Mouse (Mus musculus): Measurements from ENCODE around the gene Trpt1. TPM values are rescaled to one million over a fixed set of nuclear protein-coding genes. Genes with fewer than 3 reads are reported as not detected.

Gene Trpt1
- polyA plus RNA-seq, 1 experiment from 2014 or later = 9.7 TPM

- H3K4me1 ChIP-seq (ENCODE audit: control insufficient read depth, insufficient read depth, low read length) = peaks cover 37% of the 10 kb centered on the region
- no peak for ATAC-seq (ENCODE audit: insufficient number of reproducible peaks, low FRiP score, low TSS enrichment, low read depth)
Observed at GRCm38 (mm10) chr19:6971644-6972043, 24.3 kb upstream of the Trpt1 start.

GRCm38 (mm10) chr19:6972247-6972917, 23.5 kb upstream of the Trpt1 start:
- Histone ChIP-seq H3K4me2 (ENCODE audit: low read depth, severe bottlenecking) (no peak overlapping the region), H3K9ac (ENCODE audit: low read length) (no peak overlapping the region), H3K27me3 (ENCODE audit: control insufficient read depth, insufficient read depth, low read length) (no peaks in the 10 kb centered on the region; the same call in 1 of the 2 replicates), H3K4me1 (ENCODE audit: control insufficient read depth, insufficient read depth, low read length) (peaks cover 38% of the 10 kb centered on the region), H3K27ac (replicated peaks; ENCODE audit: low read depth, low read length) (no peak overlapping the region), H3K36me3 (ENCODE audit: control insufficient read depth, insufficient read depth, low read length) (peaks cover under 1% of the 10 kb centered on the region; the same call in 1 of the 2 replicates), H3K9me3 (ENCODE audit: control insufficient read depth, low read length) (no peaks in the 10 kb centered on the region), H3K4me3 (ENCODE audit: low read depth, low read length) (no peak overlapping the region)
- ATAC-seq (ENCODE audit: insufficient number of reproducible peaks, low FRiP score, low TSS enrichment, low read depth) = no peak
- DNase-seq (ENCODE audit: low spot score) = no peak
- 79% methylated on average over 13 of the region's 13 CpGs for WGBS

More at GRCm38 (mm10) chr19:6971644-6972043, 24.3 kb upstream of the Trpt1 start:
- no peaks in the 10 kb centered on the region for H3K36me3 ChIP-seq (ENCODE audit: control insufficient read depth, insufficient read depth, low read length)
- 15% methylated on average over 6 of the region's 6 CpGs for WGBS
- no peak overlapping the region for H3K9ac ChIP-seq (ENCODE audit: low read length)
- no peak overlapping the region for H3K27ac ChIP-seq (replicated peaks; ENCODE audit: low read depth, low read length)
- H3K4me2 ChIP-seq (ENCODE audit: low read depth, severe bottlenecking) = no peak overlapping the region
- H3K27me3 ChIP-seq (ENCODE audit: control insufficient read depth, insufficient read depth, low read length) = no peaks in the 10 kb centered on the region; the same call in 1 of the 2 replicates
- no peak for DNase-seq (ENCODE audit: low spot score)
- no peaks in the 10 kb centered on the region for H3K9me3 ChIP-seq (ENCODE audit: control insufficient read depth, low read length)
- H3K4me3 ChIP-seq (ENCODE audit: low read depth, low read length) = no peak overlapping the region

- Histone ChIP-seq H3K4me1 (ENCODE audit: control insufficient read depth, insufficient read depth, low read length) (peaks cover 36% of the 10 kb centered on the region), H3K27ac (replicated peaks; ENCODE audit: low read depth, low read length) (no peak overlapping the region)
- ATAC-seq (ENCODE audit: insufficient number of reproducible peaks, low FRiP score, low TSS enrichment, low read depth) = no peak
Observed at GRCm38 (mm10) chr19:6973581-6974190, 22.2 kb upstream of the Trpt1 start.

GRCm38 (mm10) chr19:6974211-6975205, 21.4 kb upstream of the Trpt1 start, which contains the start of gene Ppp1r14b:
Gene Ppp1r14b, plus strand, starts transcription at chr19:6974968.
- H3K4me1 ChIP-seq (ENCODE audit: control insufficient read depth, insufficient read depth, low read length) = peaks cover 35% of the 10 kb centered on the region
- H3K27ac ChIP-seq (replicated peaks; ENCODE audit: low read depth, low read length) = peak within 1 kb of the TSS; percentile 73
- WGBS = under 1% methylated on average over 51 of the region's 84 CpGs
- no peaks in the 10 kb centered on the region for H3K27me3 ChIP-seq (ENCODE audit: control insufficient read depth, insufficient read depth, low read length)
- H3K36me3 ChIP-seq (ENCODE audit: control insufficient read depth, insufficient read depth, low read length) = peaks cover 9% of the 10 kb centered on the region; the same call in 1 of the 2 replicates
- H3K4me3 ChIP-seq (ENCODE audit: low read depth, low read length) = peak within 1 kb of the TSS; percentile 54
- peak within 1 kb of the TSS; percentile 68 for H3K9ac ChIP-seq (ENCODE audit: low read length)
- peak; percentile 40 for ATAC-seq (ENCODE audit: insufficient number of reproducible peaks, low FRiP score, low TSS enrichment, low read depth)
- H3K9me3 ChIP-seq (ENCODE audit: control insufficient read depth, low read length) = no peaks in the 10 kb centered on the region
- H3K4me2 ChIP-seq (ENCODE audit: low read depth, severe bottlenecking) = peak within 1 kb of the TSS; percentile 94
- peak; percentile 91 for DNase-seq (ENCODE audit: low spot score)

More at GRCm38 (mm10) chr19:6973581-6974190, 22.2 kb upstream of the Trpt1 start:
- no peak for DNase-seq (ENCODE audit: low spot score)
- no peaks in the 10 kb centered on the region; the same call in 1 of the 2 replicates for H3K27me3 ChIP-seq (ENCODE audit: control insufficient read depth, insufficient read depth, low read length)
- H3K9me3 ChIP-seq (ENCODE audit: control insufficient read depth, low read length) = no peaks in the 10 kb centered on the region
- peaks cover 9% of the 10 kb centered on the region; the same call in 1 of the 2 replicates for H3K36me3 ChIP-seq (ENCODE audit: control insufficient read depth, insufficient read depth, low read length)
- H3K4me2 ChIP-seq (ENCODE audit: low read depth, severe bottlenecking) = peak overlapping the region; percentile 94
- no peak overlapping the region for H3K9ac ChIP-seq (ENCODE audit: low read length)
- H3K4me3 ChIP-seq (ENCODE audit: low read depth, low read length) = peak overlapping the region; percentile 54
- 37% methylated on average over 12 of the region's 12 CpGs for WGBS

- Histone ChIP-seq H3K9ac (ENCODE audit: low read length) (peak within 1 kb of the TSS; percentile 68), H3K9me3 (ENCODE audit: control insufficient read depth, low read length) (no peaks in the 10 kb centered on the region), H3K27ac (replicated peaks; ENCODE audit: low read depth, low read length) (peak within 1 kb of the TSS; percentile 56), H3K4me2 (ENCODE audit: low read depth, severe bottlenecking) (peak within 1 kb of the TSS; percentile 94), H3K4me1 (ENCODE audit: control insufficient read depth, insufficient read depth, low read length) (peaks cover 26% of the 10 kb centered on the region), H3K36me3 (ENCODE audit: control insufficient read depth, insufficient read depth, low read length) (peaks cover 11% of the 10 kb centered on the region; the same call in 1 of the 2 replicates), H3K4me3 (ENCODE audit: low read depth, low read length) (peak within 1 kb of the TSS; percentile 54), H3K27me3 (ENCODE audit: control insufficient read depth, insufficient read depth, low read length) (no peaks in the 10 kb centered on the region)
- DNase-seq (ENCODE audit: low spot score) = peak; percentile 72
- WGBS = under 1% methylated on average over 16 of the region's 16 CpGs
- no peak for ATAC-seq (ENCODE audit: insufficient number of reproducible peaks, low FRiP score, low TSS enrichment, low read depth)
Observed at GRCm38 (mm10) chr19:6975537-6976521, 20.1 kb upstream of the Trpt1 start, which contains the start of gene Plcb3. Gene Plcb3, minus strand, starts transcription at chr19:6976470.

- H3K27me3 ChIP-seq (ENCODE audit: control insufficient read depth, insufficient read depth, low read length) = no peaks in the 10 kb centered on the region
- no peaks in the 10 kb centered on the region for H3K9me3 ChIP-seq (ENCODE audit: control insufficient read depth, low read length)
- 0 out of 2 replicates have a peak overlapping the region, but pooled peaks have one; percentile 5 for H3K4me3 ChIP-seq (ENCODE audit: low read depth, low read length)
- H3K4me1 ChIP-seq (ENCODE audit: control insufficient read depth, insufficient read depth, low read length) = peaks cover 18% of the 10 kb centered on the region
- DNase-seq (ENCODE audit: low spot score) (no peak), ATAC-seq (ENCODE audit: insufficient number of reproducible peaks, low FRiP score, low TSS enrichment, low read depth) (no peak)
- 82% methylated on average over 13 of the region's 13 CpGs for WGBS
- H3K4me2 ChIP-seq (ENCODE audit: low read depth, severe bottlenecking) = no peak overlapping the region
- H3K36me3 ChIP-seq (ENCODE audit: control insufficient read depth, insufficient read depth, low read length) = peaks cover 17% of the 10 kb centered on the region; the same call in 1 of the 2 replicates
- no peak overlapping the region for H3K27ac ChIP-seq (replicated peaks; ENCODE audit: low read depth, low read length)
- peak overlapping the region; percentile 22; the same call in 1 of the 2 replicates for H3K9ac ChIP-seq (ENCODE audit: low read length)
Observed at GRCm38 (mm10) chr19:6977759-6978638, 17.9 kb upstream of the Trpt1 start.

- Histone ChIP-seq H3K27me3 (ENCODE audit: control insufficient read depth, insufficient read depth, low read length) (no peaks in the 10 kb centered on the region), H3K27ac (replicated peaks; ENCODE audit: low read depth, low read length) (no peak overlapping the region), H3K9ac (ENCODE audit: low read length) (peak overlapping the region; percentile 22; the same call in 1 of the 2 replicates), H3K4me3 (ENCODE audit: low read depth, low read length) (peak overlapping the region; percentile 56; the same call in 1 of the 2 replicates), H3K4me2 (ENCODE audit: low read depth, severe bottlenecking) (peak overlapping the region; percentile 71; the same call in 1 of the 2 replicates), H3K36me3 (ENCODE audit: control insufficient read depth, insufficient read depth, low read length) (peaks cover 17% of the 10 kb centered on the region), H3K9me3 (ENCODE audit: control insufficient read depth, low read length) (no peaks in the 10 kb centered on the region), H3K4me1 (ENCODE audit: control insufficient read depth, insufficient read depth, low read length) (peaks cover 18% of the 10 kb centered on the region)
- ATAC-seq (ENCODE audit: insufficient number of reproducible peaks, low FRiP score, low TSS enrichment, low read depth) (no peak), DNase-seq (ENCODE audit: low spot score) (no peak)
- WGBS = 46% methylated on average over 3 of the region's 3 CpGs
Observed at GRCm38 (mm10) chr19:6978639-6978974, 17.3 kb upstream of the Trpt1 start.
